Mouse (Mus musculus) G1E (cell line): ENCODE measurements around the gene Lrrd1. TPM values are rescaled to one million over a fixed set of nuclear protein-coding genes. Genes with fewer than 3 reads are reported as not detected.
"Not testable (repeated sequence)": the region's sequence is repeated elsewhere in the genome, so short reads cannot be mapped to it uniquely, and the experiment has no call there.

ENCODE experiments used
- ATAC-seq: 2 replicates; pipeline ENCODE4 v1.8.0; 2016; ENCODE audit warnings: mild to moderate bottlenecking; ENCODE audit not compliant: insufficient number of reproducible peaks, poor library complexity, low FRiP score, severe bottlenecking; ENCODE audit errors: extremely low read depth
- DNase-seq: peaks from one replicate; pipeline ENCODE4 v3.0.0; 2012; ENCODE audit warnings: low spot score
- H3K27me3 ChIP-seq: 2 replicates; pipeline ENCODE4 v1.6.1; 2012; ENCODE audit warnings: mild to moderate bottlenecking, low read length, inconsistent platforms; ENCODE audit not compliant: insufficient read depth
- H3K36me3 ChIP-seq: replicated peaks from 2 replicates; pipeline ENCODE3; 2012; ENCODE audit warnings: mild to moderate bottlenecking, inconsistent platforms
- H3K4me1 ChIP-seq: 2 replicates; pipeline ENCODE4 v1.6.1; 2012; ENCODE audit warnings: low read depth, low read length, inconsistent platforms, mixed read lengths; ENCODE audit not compliant: insufficient read depth
- H3K4me3 ChIP-seq: 2 replicates; pipeline ENCODE4 v1.5.1; 2012; ENCODE audit warnings: low read depth, mild to moderate bottlenecking, inconsistent platforms, low read length, moderate library complexity, mixed read lengths
- H3K9me3 ChIP-seq: replicated peaks from 2 replicates; pipeline ENCODE4 v1.6.1; 2012; ENCODE audit warnings: inconsistent platforms
- CTCF ChIP-seq: IDR thresholded peaks from 2 replicates; pipeline ENCODE4 v1.5.1; 2012; ENCODE audit warnings: low read depth, low read length, inconsistent platforms, mixed read lengths
- GATA1 ChIP-seq: IDR thresholded peaks from 2 replicates; pipeline ENCODE4 v1.6.1; 2012; ENCODE audit warnings: borderline replicate concordance, low read length, inconsistent platforms, mixed read lengths
- GATA2 ChIP-seq: IDR thresholded peaks from 2 replicates; pipeline ENCODE4 v1.6.1; 2012; ENCODE audit warnings: low read depth, low read length, inconsistent platforms, borderline replicate concordance
- POLR2AphosphoS5 ChIP-seq: IDR thresholded peaks from 2 replicates; pipeline ENCODE4 v1.6.1; 2012; ENCODE audit warnings: low read depth, low read length, inconsistent platforms; ENCODE audit not compliant: insufficient replicate concordance
- TAL1 ChIP-seq: conservative IDR thresholded peaks from 2 replicates; pipeline ENCODE4 v1.6.1; 2012; ENCODE audit warnings: low read depth, low read length, inconsistent platforms, mixed read lengths
- polyA plus RNA-seq: library from polyadenylated mRNA; stranded (reverse); fragments of >175 nt; gene quantifications from 2 replicates; pipeline ENCODE4 v1.2.3, GENCODE M21; 2012
- total RNA-seq, 2 experiments: library from RNA; stranded (forward) in 1 of 2; stranded (reverse) in 1 of 2; fragments of 200-1000 nt in 1 of 2; fragments of >200 nt in 1 of 2; fragmentation: Nextera tagmentation in 1 of 2; gene quantifications; 2 replicates each; pipeline ENCODE4 v1.2.3; 2014 to 2017

Lrrd1 gene
- total and polyA plus RNA-seq, 3 experiments: 0.02 to 0.22 TPM; not detected in 1

DNA sequence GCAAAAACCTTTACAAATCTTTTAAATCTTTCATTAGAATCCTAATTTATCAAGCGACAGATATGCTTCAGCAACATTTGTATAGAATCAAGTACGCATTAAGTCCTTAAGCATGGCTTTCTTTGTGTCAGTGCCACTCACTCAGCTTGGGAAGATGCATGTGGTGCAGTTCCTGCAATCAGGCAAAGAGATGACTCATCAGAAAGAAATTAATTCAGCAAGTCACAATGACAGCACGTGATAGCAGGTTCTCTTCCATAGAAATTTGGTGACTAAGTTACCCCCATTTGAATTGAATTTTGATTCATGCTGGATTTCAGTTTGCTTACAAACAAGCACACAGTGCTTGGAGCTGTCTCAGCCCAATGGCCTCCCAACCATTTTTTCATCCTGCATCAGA is 28.5 kb downstream of the Lrrd1 start:
- Histone ChIP-seq H3K27me3 (peaks cover 5% of the 10 kb centered on the region; the same call in 1 of the 2 replicates), H3K9me3 (no peaks in the 10 kb centered on the region), H3K36me3 (no peaks in the 10 kb centered on the region), H3K4me1 (no peaks in the 10 kb centered on the region), H3K4me3 (no peak overlapping the region)
- DNase-seq (no peak), ATAC-seq (no peak)
- TF ChIP-seq TAL1: no peak
- no peak for TF ChIP-seq POLR2AphosphoS5
- no peak for TF ChIP-seq CTCF
- no peak for TF ChIP-seq GATA2

DNA sequence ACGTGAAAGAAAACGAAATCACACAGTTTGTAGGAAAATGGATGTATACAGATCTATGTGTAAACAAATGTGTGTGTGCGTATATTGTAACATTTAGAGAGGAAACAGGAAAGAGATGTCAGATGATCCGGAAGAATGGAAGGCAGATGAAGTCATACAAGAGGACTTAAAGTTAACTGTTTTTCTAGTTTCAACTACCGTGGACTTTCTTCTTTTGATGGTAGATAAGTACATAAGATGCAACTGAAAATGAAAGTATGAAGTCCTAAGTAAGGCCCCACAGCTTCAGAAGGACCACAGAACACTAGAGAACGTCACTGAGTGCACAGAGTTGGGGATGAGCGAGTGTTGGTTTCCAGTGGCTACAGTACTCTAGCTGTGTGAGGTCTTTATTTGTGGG is 41.9 kb downstream of the Lrrd1 start:
- not testable (repeated sequence) for H3K36me3 ChIP-seq, H3K9me3 ChIP-seq, H3K27me3 ChIP-seq, DNase-seq, H3K4me3 ChIP-seq, H3K4me1 ChIP-seq, ATAC-seq

DNA sequence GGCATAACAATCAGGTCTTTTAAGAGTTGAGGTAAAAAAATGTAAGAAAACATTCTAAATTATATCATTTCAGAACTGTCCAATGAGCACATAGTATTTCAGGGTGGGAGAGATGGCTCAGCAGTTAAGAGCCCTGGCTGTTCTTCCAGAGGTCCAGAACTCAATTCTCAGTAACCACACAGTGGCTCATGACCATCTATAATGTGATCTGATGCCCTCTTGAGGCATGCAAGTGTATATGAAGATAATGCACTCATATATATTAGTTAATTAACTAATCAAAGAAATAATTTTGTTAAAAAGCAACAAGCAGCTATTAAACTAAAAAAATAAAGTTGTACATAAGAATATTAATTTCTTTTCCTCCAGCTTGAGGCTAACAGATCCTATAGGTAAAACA is 44.2 kb downstream of the Lrrd1 start:
- no peak for ATAC-seq
- TF ChIP-seq GATA2 (no peak), GATA1 (no peak), CTCF (no peak), POLR2AphosphoS5 (no peak), TAL1 (no peak)
- peaks cover 6% of the 10 kb centered on the region for H3K4me1 ChIP-seq
- H3K36me3 ChIP-seq: peaks cover 4% of the 10 kb centered on the region
- no peak overlapping the region for H3K4me3 ChIP-seq
- H3K9me3 ChIP-seq: no peaks in the 10 kb centered on the region
- DNase-seq: no peak
- no peaks in the 10 kb centered on the region for H3K27me3 ChIP-seq

DNA sequence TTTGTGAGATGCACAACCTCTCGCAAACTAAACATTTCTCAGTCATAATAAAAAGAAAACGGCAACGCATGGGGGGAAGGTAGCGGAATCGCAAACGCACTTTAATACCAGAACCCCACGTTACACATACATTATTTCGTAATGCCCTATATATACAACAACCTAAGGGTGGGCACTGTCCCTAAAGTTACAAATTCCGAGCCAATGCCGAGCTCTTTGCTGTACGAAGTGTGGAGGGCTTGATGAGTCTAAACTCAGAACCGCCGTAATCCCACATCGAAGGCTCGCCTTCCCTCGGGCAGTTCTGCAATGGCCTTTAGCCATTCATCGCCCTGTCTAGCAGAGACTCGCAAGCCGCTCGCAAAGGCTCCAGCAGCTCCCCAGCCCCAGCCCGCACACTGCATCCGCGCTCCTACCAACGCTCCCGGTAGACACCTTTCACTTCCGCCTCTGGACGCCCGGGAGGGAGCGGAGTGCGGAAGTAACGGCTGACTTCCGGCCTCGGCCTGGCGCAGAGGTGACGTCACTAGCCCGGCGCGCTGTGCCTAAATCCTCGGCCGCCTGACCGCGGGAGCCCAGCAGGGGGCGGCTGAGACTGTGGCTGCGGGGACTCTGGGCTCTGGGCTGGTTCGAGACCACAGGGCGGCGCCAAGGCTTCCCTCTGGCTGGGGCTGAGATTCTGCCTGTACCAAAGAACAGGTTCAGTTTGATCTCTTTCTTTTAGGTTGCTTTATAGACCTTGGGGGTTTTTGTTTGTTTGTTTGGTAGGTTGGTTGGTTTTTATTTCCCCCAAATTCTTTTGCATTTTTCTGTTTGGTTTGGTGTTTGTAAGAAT is 48.7 kb downstream of the Lrrd1 start, which contains the start of gene Mterf1a:
Gene Mterf1a, minus strand, starts transcription at position 475 of the 835 bp plus-strand sequence.
- DNase-seq, H3K27me3 ChIP-seq: not testable (repeated sequence)
- ATAC-seq: peak; percentile 99

DNA sequence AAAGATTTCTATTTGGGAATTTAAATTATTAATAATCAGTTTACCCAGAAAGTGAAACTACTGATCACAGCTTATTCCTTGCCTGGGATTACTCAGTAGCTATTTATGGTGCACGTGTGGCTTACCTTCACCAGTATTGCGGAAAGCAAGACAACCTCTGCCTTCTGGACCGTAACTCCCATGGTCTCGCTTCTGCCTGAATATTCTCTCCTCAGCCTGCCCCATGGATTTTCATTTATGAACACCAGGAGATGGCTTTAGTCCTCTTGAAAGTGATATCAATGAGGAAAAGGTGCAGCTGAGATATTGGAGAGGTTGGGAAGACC is 49.3 kb downstream of the Lrrd1 start:
- not testable (repeated sequence) for H3K27me3 ChIP-seq, H3K9me3 ChIP-seq, H3K4me3 ChIP-seq, DNase-seq, ATAC-seq, H3K4me1 ChIP-seq, H3K36me3 ChIP-seq

More for the DNA sequence above, 48.7 kb downstream of the Lrrd1 start, which contains the start of gene Mterf1a:
- H3K9me3 ChIP-seq, H3K36me3 ChIP-seq, H3K4me1 ChIP-seq: not testable (repeated sequence)
- peak within 1 kb of the TSS; percentile 66 for H3K4me3 ChIP-seq

DNA sequence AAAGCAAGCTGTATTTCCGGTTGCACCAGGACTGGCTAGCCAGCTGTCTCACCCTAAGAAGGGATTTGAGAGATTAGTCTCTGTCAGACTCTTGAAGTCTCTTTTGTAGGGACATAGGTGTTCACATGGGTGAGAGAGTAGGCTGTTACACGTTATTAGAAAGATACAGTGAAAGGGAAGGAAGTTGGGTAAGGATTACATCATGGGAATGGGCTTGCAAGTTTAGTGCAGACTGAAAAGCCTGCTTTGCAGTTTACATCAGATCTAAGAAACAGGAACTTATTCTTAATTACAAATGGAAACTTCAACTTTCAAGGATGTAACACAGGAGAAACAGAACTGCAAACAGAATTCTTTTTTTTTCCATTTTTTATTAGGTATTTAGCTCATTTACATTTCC is 60.5 kb downstream of the Lrrd1 start:
- no peak for DNase-seq
- no peaks in the 10 kb centered on the region for H3K4me1 ChIP-seq
- ATAC-seq: no peak
- H3K9me3 ChIP-seq: no peaks in the 10 kb centered on the region
- no peak overlapping the region for H3K4me3 ChIP-seq
- H3K36me3 ChIP-seq: no peaks in the 10 kb centered on the region
- TF ChIP-seq GATA2 (no peak), CTCF (no peak), GATA1 (no peak), POLR2AphosphoS5 (no peak), TAL1 (no peak)
- peaks cover 4% of the 10 kb centered on the region; the same call in 1 of the 2 replicates for H3K27me3 ChIP-seq

Other genes starting within 250 kb of the Lrrd1 start
- gene Pex1, start 249.1 kb upstream of the Lrrd1 start, total RNA-seq (2014; fragmentation: Nextera tagmentation): 34.4 and 48.0 TPM in 2 replicates
- 27.4 and 29.0 TPM in 2 replicates for gene Pex1, start 249.1 kb upstream of the Lrrd1 start, total RNA-seq (2017)
- 3.9 and 4.9 TPM in 2 replicates for gene Pex1, start 249.1 kb upstream of the Lrrd1 start, polyA plus RNA-seq
- gene Rbm48, start 248.6 kb upstream of the Lrrd1 start, total RNA-seq (2014; fragmentation: Nextera tagmentation): 21.6 and 60.5 TPM in 2 replicates
- gene Rbm48, start 248.6 kb upstream of the Lrrd1 start, total RNA-seq (2017): 28.9 and 38.8 TPM in 2 replicates
- gene Rbm48, start 248.6 kb upstream of the Lrrd1 start, polyA plus RNA-seq: 2.8 and 4.0 TPM in 2 replicates
- gene Tmbim7, start 194.0 kb upstream of the Lrrd1 start, total RNA-seq (2014; fragmentation: Nextera tagmentation): not detected in 2 replicates
- not detected in 2 replicates for gene Tmbim7, start 194.0 kb upstream of the Lrrd1 start, total RNA-seq (2017)
- gene Tmbim7, start 194.0 kb upstream of the Lrrd1 start, polyA plus RNA-seq: not detected in 2 replicates
- 202 and 212 TPM in 2 replicates for gene Gatad1, start 188.0 kb upstream of the Lrrd1 start, total RNA-seq (2014; fragmentation: Nextera tagmentation)
- gene Gatad1, start 188.0 kb upstream of the Lrrd1 start, total RNA-seq (2017): 202 and 227 TPM in 2 replicates
- gene Gatad1, start 188.0 kb upstream of the Lrrd1 start, polyA plus RNA-seq: 60.2 and 81.6 TPM in 2 replicates
- 38.2 and 44.5 TPM in 2 replicates for gene Ankib1, start 42.2 kb upstream of the Lrrd1 start, total RNA-seq (2014; fragmentation: Nextera tagmentation)
- gene Ankib1, start 42.2 kb upstream of the Lrrd1 start, total RNA-seq (2017): 38.2 and 42.2 TPM in 2 replicates
- 12.0 and 12.6 TPM in 2 replicates for gene Ankib1, start 42.2 kb upstream of the Lrrd1 start, polyA plus RNA-seq
- 156 and 166 TPM in 2 replicates for gene Krit1, start 42.0 kb upstream of the Lrrd1 start, total RNA-seq (2014; fragmentation: Nextera tagmentation)
- gene Krit1, start 42.0 kb upstream of the Lrrd1 start, total RNA-seq (2017): 92.7 and 94.1 TPM in 2 replicates
- 8.2 and 8.4 TPM in 2 replicates for gene Krit1, start 42.0 kb upstream of the Lrrd1 start, polyA plus RNA-seq
- 18.8 and 22.9 TPM in 2 replicates for gene Mterf1a, start 48.8 kb downstream of the Lrrd1 start, total RNA-seq (2014; fragmentation: Nextera tagmentation)
- 34.8 and 42.3 TPM in 2 replicates for gene Mterf1a, start 48.8 kb downstream of the Lrrd1 start, total RNA-seq (2017)
- gene Mterf1a, start 48.8 kb downstream of the Lrrd1 start, polyA plus RNA-seq: 0.88 and 0.92 TPM in 2 replicates
- gene Akap9, start 82.9 kb downstream of the Lrrd1 start, total RNA-seq (2014; fragmentation: Nextera tagmentation): 119 and 142 TPM in 2 replicates
- 48.3 and 58.1 TPM in 2 replicates for gene Akap9, start 82.9 kb downstream of the Lrrd1 start, total RNA-seq (2017)
- 31.2 and 34.4 TPM in 2 replicates for gene Akap9, start 82.9 kb downstream of the Lrrd1 start, polyA plus RNA-seq